Mouse (Mus musculus) retina, embryonic 14.5 days (tissue): Measurements from ENCODE around the gene Arhgap9.
A peak's percentile ranks its signal among the peaks of the same experiment; 100 is the strongest.

Experiments
- DNase-seq: peaks from one replicate; pipeline ENCODE4 v3.0.0-alpha.2; 2015; ENCODE audit warnings: low spot score

The Arhgap9 gene

DNA sequence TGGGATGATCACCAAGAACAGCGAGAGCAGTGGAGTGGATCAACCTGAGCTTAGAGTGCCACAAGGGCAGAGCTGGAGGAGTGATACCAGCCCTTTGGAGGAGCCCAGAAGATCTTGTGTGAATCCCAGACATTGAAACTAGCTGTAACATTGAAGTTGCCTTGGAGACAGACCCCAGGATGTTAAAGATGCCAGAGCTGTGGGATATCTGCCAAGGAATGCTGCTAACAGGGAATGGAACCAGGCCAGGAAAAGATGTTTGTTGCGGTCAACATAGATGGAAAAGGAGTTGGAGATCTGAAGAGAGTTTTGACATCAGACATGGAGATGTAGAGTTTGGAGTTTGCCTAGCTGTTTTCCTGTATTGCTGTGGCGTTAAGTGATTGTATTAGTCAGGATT lies 24.4 kb downstream of the Arhgap9 start:
- no peak for DNase-seq

DNA sequence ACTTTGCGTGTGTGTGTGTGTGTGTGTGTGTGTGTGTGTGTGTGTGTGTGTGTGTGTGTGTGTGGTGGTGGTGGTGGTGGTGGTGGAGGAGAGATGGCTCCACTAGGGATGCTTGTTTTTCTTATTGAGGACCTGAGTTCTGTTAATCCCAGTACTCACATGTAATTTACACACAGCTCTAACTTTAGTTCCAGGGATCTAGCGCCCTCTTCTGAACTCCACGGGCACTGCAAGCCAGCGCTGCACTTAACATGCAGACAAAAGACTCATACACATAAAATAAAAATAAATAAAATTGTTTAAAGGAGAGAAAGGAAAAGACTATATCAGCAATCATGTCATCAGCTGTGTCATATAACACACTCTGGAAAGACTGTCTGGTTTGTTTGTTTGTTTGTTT lies 27.2 kb downstream of the Arhgap9 start:
- DNase-seq: no peak

DNA sequence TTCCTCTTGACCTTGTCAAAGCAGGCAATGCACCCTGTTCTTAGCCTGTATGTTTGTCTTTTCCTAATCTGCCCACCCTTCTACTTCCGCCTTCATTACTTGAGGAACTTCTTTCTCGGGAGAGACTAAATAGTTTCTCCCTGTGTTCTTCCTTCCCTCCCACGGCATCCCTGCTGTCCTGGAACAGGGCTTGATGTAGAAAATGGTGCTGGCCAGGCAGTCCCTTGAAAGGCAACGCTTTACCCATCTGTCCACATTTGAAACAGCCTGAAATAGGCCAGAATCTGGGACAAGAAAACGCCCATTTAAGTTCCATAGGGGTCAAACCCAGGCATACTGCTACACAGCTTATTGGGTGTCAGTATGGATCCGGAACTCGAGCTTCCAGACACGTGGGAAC lies 28.0 kb downstream of the Arhgap9 start:
- no peak for DNase-seq

DNA sequence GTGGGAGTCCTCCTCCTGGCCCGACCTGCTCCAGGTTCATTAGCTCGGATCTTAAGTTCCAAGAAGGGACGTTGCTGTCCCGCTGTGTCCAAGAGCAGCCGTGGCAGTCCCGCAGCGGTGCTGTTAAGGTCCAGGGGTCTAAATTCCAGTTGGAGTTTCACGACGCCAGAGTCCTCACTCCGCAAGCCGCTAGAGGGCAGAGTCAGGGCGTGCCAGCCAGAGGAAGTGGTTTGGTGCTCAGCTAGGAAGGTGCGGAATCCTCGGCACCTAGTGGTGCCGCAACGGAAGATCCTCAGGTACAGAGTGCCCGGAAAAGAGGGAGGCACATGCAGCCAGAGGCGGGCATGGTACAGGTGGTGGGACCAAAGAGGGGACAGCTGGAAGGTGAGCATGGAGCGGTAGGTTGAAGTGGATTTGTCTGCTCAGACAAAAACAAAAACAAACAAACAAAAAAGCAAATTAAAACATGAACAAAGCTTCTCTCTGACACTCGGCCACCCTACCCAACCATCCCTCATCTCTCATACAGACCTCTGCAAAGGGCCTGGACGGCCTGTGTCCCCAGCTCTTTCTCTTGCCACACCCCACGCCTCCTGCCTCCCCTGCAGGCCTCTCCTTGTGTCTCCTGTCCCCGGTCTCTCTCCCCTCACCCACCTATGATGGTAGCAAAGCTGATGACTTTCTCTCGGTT lies 29.0 kb downstream of the Arhgap9 start:
- DNase-seq: peak; percentile 85

DNA sequence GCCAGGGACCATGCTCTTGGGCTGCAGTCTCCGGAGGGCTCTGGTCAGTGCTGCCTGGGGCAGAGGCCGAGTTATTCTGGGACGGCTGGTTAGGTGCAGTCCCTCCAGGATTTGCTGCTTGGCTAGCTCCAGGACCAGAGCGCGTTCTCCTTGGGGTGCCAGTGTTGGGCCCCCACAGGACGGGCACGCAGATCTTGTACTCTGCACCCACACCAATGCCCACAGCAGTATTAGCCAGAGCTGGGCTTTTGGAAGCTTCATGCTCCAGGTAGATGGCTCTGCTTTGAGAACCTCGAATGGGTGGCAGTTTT lies 29.5 kb downstream of the Arhgap9 start:
- DNase-seq: no peak

DNA sequence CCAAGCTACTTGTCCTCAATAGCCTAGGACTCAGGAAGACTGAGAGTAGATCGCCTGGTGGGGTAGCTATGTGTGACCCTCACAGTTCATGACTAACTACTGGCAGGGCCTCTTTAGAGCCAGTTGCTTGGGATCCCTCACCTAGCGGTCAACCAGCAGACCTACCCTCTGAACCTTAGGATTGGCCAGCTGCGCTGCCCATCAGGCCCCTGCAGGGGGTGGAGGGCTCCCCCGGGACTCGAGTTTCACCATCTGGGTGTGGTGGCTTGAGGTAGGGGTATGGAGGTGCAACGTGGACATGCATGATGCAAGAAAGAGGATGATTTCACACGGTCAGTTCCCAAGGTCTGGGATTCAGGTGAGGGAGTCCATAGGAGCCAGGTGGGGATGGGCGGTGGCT lies 30.0 kb downstream of the Arhgap9 start:
- DNase-seq: no peak

DNA sequence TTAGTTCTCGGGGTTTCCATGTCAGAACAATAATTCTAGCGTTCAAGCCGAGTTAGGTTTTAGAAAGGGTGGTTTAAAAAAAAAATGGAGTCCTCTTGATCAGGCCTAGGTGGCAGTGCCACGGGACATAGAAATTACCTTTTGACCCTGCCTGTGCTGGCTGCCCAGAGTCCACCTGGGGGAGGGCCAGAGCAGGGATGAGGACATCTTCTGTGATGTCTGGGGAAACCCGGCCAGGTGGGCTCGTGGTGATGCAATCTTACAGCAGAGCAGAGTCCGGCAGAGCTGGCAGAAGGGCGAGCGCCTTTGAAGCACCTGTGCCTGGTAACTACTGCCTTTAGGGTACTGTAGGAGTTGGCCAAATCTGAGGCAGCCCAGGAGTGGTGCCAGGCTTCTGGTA lies 30.4 kb downstream of the Arhgap9 start:
- no peak for DNase-seq

DNA sequence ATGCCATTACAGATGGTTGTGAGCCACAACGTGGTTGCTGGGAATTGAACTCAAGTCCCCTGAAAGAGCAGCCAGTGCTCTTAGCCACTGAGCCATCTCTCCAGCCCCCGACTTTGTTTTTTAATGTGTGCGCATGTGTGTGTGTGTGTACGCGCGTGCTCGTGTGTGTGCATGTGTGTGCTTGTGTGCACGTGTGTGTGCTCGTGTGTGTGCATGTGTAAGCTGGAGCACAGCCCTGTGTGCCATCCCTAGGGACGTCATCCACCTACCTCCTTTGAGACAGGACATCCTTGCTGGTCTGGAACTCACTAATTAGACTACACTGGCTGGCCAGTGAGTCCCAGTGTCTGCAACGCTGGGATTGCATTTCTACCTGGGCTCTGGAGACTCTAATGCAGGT lies 31.0 kb downstream of the Arhgap9 start:
- no peak for DNase-seq

DNA sequence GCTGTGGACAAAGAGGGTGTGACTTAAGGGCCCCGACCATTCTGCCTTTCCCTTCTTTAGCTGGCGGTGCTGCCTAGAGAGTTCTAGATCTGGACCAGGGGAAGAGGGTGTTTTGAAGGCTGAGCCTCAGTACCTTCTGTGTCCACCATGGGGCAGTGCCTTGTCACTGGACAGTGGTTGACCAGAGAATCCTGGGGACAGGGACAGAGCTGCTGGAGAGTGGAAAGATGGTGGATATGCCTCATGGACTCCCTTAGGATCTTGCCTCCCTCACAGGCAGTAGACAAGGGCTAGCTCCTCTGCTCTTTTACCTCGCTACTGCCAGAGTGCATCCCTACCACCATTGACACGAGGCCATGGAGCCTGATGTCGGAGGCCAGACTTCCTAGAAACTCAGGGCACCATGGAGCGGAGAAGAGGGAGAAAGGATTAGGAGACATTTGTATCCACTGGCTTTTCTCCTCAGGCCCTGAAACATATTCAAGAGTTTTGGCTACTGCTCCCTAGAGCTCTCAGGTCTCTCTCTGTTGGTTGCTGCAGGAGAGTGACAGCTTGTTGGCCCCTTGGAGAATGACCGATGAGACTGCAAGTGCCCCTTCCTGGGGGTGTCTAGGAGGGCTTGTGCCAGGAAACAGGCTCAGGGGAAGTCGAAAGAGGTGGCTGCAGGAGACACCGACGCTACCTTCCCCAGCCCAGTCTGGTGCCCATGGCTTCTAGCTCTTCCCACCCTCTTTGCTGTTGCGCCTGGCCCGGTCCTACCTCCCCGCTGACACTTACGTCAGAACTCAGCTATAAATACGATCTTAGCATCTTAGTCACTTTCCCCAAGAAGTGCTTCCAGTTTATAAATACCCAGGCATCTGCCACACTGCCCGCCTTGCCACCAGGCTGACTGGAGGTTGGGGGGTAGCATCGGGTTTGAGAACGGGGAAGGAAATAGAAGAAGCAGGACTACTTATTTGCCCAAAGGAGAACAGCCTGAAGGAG lies 32.4 kb downstream of the Arhgap9 start, which contains the start of gene Inhbe:
Gene Inhbe, minus strand, starts transcription at position 503 of the 987 bp plus-strand sequence.
- DNase-seq: peak; percentile 58

DNA sequence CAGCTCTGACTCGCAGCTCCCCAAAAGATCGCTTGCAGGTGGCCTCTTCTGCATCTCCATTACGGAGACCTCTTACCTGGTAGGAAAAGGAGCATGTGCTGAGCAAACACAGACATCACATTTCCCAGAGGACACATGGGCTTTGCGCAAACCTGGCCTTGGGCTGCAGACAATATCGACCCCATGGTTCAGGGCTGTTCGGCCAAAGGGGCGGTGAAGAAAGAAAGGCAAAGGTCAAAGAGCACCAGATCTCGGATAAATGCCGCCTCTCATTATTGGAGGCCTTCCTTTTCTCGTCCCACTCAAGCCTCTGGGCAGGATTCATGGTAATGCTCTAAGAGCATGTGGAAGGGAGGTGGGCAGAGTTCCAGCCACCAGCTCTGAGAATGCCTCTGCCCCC lies 33.6 kb downstream of the Arhgap9 start:
- no peak for DNase-seq

DNA sequence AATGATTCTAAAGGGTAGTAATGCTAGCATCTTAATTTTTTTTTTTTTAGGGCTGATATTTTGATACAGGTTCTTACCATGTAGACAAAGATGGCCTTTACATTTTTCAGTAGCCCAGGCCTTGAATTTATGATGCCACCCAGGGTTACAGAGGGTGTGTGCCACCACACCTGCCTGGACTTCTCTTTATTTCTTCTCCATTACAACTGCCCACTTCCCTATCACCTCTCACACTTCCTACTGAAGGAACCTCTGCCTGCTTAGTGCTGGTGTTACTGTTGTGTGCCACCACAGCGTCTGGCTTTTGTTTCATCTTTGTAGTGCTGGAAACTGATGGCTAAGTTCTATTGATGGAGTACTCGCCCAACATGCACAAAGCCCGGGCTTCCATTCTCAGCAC lies 39.0 kb downstream of the Arhgap9 start:
- no peak for DNase-seq

DNA sequence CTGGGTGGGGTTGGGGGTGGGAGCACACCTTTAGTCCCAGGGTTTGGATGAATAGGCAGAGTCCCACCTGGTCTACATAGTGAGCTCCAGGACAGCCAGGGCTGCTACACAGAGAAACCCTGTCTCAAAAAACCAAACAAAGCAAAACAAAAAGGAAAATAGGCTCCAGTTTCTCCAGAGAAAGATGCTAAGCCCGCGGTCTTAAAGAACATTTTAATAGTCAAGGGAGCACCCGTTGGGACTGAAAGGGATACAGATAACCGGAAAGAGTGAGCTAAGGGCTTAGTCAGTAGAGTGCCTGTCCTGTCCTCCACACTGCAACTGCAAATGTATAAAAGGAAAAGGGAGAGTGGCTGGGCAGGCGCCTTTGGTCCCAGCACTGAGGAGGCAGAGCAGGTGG lies 45.4 kb downstream of the Arhgap9 start:
- DNase-seq: no peak

DNA sequence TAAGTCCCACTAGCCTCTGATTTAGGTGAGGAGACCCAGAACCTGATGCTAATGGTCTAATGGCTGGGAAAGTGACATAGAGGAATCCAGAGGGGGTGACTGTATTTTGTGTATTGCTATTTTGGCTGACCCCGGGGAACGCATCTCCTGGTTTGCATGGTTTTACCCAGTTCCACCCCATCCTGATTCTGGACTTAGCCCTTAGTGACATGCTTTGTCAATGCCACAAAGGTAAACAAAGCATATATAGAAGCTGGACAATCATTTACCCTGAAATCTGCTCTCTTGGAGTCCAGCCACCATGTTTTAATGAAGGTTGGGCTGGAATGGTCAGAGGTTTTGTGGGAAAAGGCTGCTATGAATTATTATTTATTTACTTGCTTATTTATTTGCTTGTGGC lies 46.5 kb downstream of the Arhgap9 start:
- DNase-seq: no peak

DNA sequence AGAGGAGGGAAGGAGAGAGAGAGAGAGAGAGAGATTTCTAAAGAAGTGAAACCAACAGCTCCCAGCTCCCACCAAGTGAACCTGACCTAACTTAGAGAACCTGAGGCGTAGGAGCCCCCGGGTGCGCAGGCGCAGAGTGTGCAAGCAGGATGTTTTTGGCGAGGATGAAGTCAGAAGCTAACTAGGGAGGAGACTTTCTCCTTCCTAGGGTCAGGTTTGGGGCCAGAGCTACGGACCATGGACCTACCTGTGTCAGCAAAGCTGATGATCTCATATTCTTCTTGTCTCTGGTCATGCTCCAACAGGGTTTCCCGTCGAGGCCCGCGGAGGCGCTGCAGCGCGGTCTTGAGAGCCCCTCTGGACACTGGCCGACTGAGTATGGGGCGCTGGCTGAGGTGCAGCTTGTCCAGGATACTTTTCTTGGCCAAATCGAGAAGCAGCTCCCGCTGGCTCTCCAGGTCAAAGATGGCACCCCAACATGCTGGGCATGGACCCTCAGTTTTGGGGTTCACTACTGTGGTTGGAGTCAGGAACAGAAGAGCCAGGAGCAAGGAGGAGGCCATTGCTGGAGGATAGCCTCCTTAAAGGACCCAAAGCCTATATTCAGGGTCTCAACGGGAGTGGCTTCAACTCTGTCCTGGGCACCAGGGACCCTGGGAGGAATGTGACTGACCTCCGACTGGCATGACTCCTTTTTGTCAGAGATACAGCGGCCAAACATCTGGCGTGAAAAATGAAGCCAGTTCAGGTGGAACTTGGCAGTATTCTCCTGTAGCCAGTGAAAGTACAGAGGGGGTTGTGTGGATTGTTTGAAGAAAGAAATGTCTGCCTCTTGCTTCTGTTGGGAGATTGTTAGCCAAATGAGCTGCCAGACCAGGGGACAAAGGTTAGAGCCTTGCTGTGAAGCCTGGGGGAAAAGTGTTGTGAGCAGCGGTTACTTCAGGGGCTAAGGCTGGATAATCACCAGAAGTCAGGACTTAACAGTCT lies 48.4 kb downstream of the Arhgap9 start, which contains the start of gene Inhbc:
Gene Inhbc, minus strand, starts transcription at position 598 of the 987 bp plus-strand sequence.
- DNase-seq: no peak

DNA sequence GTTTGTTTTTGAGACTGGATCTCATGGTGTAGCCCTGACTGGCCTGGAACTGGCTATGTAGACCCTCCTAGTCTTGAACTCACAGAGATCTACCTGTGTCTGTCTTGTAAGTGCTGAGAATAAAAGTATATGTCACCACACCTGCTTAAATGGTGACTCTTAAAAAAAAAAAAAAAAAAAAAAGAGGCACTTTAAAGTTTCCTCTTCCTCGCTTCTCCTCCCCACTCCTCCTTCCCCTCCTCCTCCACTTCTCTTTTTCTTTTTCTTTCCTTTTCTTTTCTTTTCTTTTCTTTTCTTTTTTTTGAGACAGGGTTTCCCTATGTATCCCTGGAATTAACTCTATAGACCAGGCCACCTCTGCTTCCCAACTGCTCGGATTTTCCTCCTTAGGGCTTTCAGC lies 49.3 kb downstream of the Arhgap9 start:
- no peak for DNase-seq

DNA sequence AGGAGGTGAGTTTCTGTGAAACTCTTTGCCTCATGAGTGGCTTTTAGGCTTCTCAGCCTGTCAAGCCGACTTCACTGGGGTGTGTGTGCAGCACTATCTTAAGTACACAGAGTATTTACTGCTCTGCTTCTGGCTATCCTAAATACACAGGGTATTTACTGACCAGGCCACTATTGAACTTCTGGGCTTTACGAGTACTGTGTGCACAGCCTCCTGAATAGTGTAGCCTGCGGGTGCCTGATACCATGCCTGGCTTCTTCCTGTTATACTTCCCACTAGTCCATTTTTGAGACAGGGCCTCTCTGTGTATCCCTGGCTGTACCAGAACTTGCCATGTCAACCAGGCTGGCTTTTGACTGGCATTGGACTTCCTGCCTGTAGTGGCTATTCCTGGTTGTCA lies 55.9 kb downstream of the Arhgap9 start:
- DNase-seq: no peak
